Mouse (Mus musculus): ENCODE data around the gene Gm45062.
"Not testable (repeated sequence)": the region's sequence is repeated elsewhere in the genome, so short reads cannot be mapped to it uniquely, and the experiment has no call there.

The Gm45062 gene

DNA sequence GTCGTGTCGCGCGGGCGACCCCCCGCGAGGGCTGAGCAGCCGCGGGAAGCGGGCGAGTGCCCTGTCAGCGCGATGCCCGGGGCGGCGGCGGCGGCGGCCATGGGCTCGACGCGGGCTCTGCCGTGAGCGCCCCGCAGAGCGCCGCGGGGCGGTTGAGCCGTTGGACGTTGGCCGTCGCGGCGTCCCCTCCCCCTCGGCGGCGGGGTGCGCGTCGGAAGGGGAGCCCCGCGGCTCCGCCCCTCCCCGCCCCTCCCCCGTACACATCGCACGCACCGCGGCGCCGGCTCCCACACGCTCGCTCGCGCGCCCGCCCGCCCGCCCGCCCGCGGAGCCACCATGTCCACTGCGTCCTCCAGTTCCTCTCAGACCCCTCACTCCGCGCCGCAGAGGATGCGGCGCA is 250.3 kb downstream of the Gm45062 start, which contains the start of gene Glcci1:
Gene Glcci1, plus strand, starts transcription at position 50 of the 400 bp plus-strand sequence.
- DNase-seq (ENCODE audit: low spot score): peak; percentile 62

DNA sequence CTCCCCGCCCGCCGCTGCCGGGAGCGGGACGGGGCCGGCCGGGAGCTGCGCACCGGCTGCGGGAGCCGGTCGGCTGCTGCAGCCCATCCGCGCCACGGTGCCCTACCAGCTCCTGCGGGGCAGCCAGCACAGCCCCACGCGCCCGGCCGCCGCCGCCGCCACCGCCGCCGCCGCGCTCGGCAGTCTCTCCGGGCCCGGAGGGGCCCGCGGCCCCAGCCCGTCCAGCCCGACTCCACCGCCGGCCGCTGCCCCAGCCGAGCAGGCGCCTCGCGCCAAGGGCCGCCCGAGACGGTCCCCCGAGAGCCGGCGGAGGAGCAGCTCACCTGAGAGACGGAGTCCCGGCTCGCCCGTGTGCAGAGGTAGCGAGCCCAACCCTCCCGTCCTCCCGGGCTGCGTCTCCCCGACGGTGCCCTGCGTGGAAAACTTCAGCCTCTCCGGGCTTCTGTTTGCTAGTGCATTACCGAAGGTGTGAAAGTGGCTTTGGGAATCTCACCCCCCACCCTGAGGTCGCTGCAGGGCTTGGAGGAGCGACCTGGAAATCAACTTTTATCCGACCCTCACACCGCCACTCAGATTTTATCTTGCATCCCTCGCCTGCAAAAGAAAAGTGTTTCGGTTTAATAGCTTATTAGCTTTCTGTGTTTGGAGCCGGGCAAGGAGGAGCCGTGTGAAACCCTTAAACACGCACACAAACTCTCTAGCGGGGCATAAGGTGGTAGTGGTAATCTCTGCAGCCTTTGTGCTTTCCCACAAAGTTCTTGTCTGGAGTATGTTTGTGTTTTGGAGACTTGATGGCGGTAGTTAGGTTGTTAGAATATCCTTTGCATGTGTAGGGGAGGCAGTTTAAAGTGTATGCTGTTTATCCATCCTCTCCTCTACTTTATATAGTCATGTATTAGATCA is 251.0 kb downstream of the Gm45062 start:
- peak; percentile 38 for DNase-seq (ENCODE audit: low spot score)

DNA sequence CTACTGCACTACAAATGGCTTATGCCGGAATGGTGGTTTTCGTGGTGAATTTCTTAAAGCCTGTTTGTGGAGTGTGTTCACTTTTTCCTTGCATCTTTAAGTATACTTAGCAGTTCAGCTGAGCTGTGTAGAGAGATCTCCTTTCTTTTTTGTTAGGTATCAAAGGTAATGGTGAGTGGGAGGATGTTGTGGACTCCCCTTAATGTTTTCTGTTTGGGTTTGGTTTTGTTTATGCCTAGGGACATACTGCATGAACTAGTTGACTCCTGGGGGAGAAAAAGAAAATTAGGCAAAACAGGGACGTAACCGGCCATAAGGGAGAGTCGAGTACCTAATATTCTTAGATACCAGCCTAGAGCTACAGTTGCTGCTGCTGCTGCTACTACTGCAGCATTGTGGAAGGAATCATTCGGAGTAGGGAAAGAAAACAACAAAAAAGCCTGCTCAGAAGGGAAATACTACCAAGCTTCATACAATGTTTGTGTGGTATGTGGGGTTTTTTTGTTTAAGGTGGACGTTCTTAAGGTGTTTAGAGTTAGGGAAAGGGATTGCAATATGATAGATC is 251.7 kb downstream of the Gm45062 start:
- no peak for DNase-seq (ENCODE audit: low spot score)

DNA sequence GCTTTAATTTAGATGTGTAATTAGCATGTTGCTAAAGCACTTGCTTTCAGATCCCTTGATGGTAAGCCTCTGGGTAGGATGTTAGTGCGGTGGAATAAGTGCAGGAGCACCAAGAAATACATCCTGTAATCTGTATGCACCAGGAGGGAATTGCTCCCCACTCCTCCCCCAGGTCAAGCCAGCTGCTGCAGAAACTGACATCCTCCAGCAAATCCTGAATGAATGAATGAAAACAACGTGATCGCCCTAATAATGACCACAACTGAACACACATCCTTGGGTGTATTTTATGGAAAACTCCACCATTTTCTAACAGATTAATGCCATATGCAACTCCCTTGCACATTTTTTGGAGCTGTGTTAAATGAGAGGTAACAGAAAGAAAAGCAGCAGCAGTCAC is 252.2 kb downstream of the Gm45062 start:
- DNase-seq (ENCODE audit: low spot score): no peak

DNA sequence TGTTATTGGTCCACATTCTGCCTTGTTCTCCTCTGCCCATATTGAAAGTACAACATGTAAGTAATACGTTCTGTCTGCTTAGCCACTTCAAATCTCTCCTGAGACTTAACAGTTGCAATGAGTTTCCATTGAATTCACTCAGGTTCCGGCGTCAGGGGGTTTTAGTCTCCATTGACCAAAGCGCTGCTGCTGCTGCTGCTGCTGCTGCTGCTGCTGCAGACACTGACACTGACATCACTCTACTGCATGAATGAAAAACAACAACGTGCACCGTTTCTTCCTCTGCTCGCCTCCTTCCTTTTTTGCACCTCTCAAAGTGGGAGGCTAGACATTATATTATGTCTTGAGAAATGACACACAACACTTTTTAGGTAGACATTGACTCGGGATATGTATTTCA is 253.2 kb downstream of the Gm45062 start:
- no peak for DNase-seq (ENCODE audit: low spot score)

DNA sequence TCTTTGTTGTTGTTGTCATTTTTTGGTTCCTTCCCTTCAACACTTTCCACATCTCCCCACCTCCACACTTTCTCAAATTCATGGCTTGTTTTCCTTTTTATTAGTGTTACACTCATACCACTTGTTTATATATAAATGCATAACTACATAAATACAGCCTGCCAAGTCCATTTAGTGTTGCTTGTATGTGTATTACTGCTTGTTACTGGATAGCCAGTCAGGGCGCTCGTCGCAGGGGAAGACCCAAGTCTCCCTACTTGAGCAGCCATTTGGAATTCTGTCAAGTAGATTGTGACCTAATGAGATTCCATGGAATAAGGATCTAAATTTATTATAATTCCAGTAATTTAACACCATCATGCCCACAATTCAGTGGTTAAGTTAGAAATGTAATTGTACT is 260.4 kb downstream of the Gm45062 start:
- no peak for DNase-seq (ENCODE audit: low spot score)

DNA sequence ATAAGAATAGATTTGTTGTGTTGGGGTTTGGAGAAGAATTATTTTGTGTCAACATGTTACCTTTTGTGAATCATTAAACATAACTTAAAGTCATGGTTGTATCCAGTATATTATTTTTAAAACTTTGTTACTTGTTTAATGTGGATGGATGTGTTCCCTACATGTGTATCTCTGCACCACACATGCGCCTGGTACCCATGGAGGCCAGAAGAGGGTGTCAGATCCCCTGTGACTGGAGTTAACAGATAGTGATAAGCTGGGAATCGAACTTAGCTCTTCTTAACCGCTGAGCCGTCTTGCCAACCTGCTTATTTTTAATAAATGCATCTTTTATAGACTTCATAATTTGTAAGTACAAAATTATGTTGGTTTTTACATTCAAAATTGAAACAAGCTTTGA is 262.0 kb downstream of the Gm45062 start:
- no peak for DNase-seq (ENCODE audit: low spot score)

DNA sequence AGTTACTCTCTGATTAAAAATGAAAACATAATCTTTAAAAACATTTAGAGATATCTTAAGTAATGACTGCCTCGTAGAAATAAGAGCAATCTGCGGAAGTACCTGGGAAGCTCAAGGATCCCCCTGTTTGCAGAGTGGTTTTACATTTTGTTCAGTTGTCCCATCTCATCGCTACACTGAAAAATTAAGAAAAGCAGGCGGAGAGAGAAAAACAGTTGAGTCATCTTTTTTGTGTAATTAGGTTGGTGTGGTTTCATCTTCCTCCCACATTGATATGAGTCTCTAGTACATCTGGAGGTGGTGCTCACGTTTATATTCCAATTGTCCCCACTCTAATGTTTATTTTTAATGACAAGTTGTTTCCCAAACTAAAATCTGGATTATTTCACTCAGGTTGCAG is 265.5 kb downstream of the Gm45062 start:
- DNase-seq (ENCODE audit: low spot score): no peak

DNA sequence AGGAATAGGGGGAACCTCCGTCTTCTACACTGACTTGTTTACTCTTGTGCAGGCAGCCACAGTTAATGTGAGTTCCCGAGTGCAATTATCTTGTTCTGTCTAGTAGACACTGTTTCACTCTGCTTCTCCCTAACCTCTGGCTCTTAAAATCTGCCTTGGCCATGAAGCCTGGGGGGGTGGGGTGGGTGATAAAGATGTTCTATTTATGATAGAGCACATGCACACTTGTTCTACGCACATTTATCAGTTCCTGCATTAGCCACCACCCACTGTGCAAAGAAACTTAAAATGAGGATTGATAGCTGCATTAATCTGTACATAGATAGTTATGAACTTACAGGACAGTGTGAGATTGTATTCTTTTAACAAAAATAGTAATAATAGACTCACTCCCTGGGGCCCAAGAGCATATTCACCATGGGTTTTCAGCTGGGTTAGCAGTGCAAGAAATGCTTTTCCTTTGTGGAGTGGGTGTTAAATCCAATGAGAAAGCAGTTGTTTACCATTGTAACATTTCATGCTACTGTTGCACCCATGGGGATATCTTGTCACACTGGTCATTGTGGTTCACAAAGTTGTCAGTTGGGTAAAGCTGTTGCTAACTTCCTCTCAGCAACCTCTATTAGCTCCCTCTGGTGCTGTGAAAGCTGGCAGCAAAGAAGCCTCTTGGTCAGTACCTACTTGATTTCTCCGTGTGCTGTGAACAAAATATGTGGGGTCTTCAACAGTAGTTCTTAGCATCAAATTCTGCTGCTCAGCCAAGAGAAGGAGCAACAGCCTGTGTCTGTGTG is 272.0 kb downstream of the Gm45062 start:
- DNase-seq (ENCODE audit: low spot score): no peak

DNA sequence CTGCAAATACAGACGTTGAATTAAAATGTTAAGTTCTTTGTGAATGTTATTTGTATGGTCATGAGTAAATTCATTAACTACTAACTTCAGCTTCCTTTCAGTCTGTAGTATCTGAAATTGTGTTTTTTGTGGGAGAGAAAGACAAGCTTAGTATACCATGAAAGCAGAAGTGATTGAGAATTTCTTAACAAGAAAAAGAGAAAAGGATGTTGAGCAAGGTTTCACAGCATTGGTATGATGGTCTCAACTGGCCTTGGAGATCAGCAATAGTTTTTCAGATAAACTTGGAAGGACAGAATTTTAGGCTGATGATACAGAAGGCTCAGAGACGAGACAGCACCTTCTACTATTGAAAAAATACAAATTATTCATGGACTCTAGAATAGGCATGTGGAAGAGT is 277.7 kb downstream of the Gm45062 start:
- DNase-seq (ENCODE audit: low spot score): no peak

DNA sequence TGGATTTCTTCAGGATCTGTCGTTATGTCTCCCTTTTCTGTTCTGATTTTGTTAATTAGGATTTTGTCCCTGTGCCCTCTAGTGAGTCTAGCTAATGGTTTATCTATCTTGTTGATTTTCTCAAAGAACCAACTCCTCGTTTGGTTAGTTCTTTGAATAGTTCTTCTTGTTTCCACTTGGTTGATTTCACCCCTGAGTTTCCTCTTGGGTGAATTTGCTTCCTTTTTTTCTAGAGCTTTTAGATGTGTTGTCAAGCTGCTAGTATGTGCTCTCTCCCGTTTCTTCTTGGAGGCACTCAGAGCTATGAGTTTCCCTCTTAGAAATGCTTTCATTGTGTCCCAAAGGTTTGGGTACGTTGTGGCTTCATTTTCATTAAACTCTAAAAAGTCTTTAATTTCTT is 282.3 kb downstream of the Gm45062 start:
- DNase-seq (ENCODE audit: low spot score): not testable (repeated sequence)

DNA sequence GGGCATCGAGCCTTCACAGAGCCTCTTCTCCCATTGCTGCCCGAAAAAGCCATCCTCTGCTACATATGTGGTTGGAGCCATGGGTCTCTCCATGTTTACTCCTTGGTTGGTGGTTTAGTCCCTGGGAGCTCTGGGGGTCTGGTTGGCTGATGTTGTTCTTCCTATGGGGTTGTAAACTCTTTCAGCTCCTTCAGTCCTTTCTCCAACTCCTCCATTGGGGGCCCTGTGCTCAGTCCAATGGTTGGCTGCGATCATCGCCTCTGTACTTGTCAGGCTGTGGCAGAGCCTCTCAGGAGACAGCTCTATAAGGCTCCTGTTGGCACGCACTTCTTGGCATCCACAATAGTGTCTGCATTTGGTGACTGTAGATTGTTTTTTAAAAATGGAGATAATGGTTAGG is 285.6 kb downstream of the Gm45062 start:
- DNase-seq (ENCODE audit: low spot score): no peak

DNA sequence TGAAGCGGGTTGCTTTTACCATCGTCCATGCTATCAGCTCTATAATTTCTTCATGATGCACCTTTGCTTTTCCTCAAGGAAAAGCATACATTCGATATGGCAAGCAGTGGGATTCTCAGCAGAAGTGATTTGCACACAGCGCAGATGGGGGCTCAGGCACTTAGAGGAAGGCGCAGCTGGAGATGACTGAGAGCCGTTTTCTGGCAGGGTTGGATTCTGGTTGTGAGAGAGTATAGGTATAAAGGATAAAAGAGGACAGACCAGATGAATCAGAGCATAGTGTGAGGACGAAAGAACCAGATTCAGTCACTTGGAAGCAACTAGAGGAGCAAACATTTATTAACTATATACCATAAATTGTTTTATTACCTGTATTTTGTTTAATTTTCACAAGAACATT is 286.5 kb downstream of the Gm45062 start:
- DNase-seq (ENCODE audit: low spot score): no peak

DNA sequence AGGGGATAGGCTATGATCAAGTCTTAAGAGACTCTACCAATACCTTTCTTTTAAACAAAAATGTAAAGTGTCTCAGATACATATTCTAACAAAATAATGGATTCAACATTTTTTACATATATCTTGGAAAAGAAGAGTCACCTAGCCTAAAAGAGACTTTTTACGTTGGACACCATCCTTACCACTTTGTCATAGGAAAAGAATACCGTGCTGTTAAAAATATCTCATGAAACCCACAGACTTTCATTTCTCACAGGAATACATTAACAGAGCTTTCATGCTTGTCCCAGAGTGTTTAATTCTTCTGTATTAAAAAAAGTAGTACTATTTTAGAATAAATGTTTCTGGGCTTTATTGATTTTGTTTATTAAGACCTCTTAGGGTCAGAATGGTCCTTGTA is 291.9 kb downstream of the Gm45062 start:
- no peak for DNase-seq (ENCODE audit: low spot score)

DNA sequence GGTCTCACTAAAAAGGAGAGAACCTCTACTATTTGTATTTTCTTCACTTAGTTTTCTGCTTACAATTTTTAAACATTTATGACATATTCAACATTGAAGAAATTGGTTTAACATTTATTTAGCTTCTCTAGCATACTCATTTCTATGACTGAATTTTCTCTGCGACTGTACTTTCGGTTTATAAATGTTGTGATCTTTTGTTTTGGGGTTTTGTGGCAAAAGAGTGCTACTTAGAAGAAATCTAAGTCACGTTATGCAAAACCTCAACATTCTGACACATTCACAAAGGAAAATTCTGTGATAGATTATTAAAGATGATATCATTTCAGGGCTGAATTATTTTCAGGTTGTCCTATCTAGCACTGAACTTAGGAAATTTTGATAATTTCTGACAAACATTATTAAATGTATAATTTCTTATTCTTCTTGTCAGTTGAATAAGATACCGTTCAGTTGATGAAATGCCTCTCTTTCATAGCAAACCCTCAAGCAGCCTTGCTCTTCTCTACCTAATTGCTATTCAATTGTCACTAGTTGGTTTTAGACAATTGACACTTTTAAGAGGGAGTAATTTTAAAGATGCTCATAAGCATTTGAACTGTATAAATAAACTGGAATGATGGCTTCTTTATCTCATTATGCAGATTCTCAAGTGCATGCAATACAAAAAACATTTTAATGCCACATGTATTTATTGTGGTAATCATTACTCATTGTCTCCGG is 297.8 kb downstream of the Gm45062 start:
- no peak for DNase-seq (ENCODE audit: low spot score)

DNA sequence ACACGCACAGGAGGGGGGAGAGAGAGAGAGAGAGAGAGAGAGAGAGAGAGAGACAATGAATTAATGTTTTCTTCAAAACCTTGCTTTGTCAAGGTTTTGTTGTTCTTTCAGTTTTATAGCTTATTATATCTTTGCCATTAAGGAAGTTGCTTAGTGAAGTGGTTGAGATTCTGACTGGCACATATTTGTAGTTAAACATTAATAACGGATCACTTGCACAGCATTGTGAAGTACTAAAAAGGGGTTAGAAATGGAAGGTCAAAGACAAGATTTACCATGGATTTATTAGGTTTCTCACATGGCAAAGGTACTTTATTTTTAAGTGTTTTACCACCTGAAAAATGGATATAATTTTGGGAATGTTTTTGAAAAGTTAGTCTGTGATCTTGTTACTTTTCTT is 301.4 kb downstream of the Gm45062 start:
- DNase-seq (ENCODE audit: low spot score): no peak

DNA sequence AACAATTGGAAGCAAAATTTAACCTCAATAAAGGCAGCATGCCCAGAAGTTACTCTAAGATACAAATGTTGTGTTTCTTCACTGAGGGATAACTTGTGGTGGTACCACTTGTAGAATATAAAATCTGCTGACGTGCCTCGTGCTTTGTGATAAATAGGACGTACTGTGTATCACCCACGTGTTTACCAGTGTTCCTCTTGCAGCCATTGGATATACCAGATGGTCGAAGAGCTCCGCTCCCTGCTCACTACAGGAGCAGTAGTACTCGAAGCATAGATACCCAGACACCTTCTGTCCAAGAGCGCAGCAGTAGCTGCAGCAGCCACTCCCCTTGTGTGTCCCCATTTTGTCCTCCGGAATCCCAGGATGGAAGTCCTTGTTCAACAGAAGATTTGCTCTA is 323.1 kb downstream of the Gm45062 start:
- no peak for DNase-seq (ENCODE audit: low spot score)

DNA sequence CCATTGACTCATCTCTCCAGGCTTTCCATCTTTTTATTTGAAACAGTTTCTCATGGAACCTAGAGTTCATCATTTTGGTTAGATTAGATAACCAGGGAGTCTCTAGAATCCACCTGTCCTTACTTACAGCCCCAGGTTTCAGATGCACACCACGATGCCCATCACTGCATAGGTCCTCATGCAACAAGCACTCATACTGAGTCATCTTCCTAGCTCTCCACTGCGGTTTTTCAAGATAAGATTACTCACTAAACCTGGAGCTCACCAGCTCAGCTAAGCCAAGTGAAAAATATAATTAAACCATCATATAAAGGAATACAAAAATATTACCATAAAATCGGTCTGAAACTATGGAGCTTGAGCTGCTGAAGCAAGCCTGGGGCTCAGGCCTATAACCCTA is 324.6 kb downstream of the Gm45062 start:
- no peak for DNase-seq (ENCODE audit: low spot score)

DNA sequence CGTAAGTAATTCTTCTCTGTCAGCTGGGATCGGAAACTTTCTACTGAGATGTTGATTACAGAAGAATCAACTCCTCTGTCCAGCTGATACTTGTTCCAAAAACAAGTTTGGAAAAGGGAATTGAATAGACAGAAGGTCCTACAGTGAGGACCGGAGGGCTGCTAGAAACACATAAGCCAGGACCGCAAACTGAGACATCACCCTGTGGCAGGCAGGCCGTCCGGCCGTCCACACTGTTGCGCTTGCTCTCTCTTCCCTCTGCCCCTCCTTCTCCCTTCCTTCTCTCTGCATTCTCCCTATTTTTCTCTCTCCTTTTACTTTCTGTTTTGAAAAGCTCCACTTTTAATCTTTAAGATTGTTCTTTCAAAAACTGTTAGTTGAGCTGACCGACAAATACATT is 332.4 kb downstream of the Gm45062 start:
- DNase-seq (ENCODE audit: low spot score): no peak

DNA sequence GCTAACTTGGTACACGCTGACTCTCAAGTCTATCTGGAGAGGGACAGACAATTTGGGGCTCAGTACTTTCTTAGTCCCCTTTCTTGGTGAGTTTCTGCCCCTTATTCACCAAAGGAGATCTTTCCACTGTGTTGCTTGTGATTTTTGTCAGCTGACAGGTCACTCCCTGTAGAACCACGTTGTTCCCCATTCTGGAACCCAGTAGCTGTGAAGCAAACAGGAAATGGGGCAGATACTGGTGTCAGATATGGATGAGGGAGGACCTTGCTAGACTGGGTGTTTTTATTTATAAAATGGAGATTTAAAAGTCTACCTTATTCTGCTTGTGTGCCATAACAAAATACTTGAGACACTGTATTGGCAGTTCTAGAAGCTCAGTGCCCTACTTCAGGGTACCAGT is 358.1 kb downstream of the Gm45062 start:
- no peak for DNase-seq (ENCODE audit: low spot score)

DNA sequence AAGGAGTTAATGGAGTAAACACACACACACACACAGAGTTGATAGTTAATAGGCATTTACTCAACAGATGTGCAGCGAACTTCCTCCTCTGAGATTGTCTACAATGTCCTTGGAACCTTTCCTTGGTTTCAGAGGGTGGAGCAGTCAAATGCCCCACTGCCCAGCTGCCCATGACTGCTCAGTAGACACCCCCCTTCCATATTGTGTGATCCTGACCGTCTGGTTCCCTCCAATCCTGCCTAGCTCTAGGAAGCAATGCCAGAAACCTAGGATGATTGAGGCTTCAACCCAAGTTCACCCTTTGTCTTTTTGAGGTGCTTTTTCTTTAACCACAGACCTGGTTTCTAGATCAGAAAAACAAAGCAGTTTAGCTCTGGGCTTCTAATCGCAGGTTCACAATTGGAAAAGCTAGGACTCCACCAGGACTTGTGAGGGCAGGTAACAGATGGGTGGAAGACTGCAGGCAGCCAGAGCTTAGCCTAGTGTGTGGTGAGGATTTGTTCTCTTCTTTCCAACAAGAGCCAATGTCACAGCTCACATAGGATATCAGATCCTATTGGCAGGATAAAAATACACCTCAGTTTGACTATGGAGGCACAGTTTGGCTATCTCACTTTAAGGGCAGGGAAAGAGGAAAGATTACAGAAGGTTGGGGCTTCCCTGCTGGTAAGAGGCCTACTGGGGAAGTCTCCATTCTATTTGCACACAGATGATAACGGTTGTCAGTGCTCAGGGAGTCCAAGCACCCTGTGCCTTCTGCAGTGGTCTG is 360.5 kb downstream of the Gm45062 start:
- no peak for DNase-seq (ENCODE audit: low spot score)

DNA sequence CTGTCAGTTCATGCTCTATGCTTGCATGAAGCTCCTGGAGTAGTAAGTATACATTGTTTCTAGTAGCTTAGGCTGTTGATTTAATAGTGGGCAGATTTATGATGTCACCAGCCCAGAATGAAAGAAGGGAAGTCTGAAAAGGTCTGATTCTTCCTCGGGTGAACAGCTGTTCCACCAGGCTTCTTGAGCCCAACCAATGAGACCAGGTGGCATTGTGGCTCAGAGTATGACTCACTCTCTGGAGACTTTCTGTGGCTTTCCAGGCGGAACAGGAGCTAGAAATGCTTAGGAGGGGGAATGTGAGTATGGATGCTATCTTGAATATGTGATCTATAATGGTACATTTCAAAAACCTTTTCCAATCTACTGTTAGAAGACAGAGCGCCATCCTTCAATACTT is 363.8 kb downstream of the Gm45062 start:
- no peak for DNase-seq (ENCODE audit: low spot score)
